Mouse (Mus musculus) activated CD4-positive, CD25-positive, alpha-beta regulatory T cell, adult 4 months (primary cell): Measurements from ENCODE around the gene Cpne9. TPM values are rescaled to one million over a fixed set of nuclear protein-coding genes. Genes with fewer than 3 reads are reported as not detected.

Experiments
- ATAC-seq: one replicate; pipeline ENCODE4 v1.8.0; 2017
- polyA plus RNA-seq, 2 experiments: library from polyadenylated mRNA; unstranded; fragments of 100-300 nt; shearing (Covaris generic); gene quantifications; one replicate each; pipeline ENCODE4 v1.2.1; 2017

The Cpne9 gene
- under 1 TPM; 0.08 to 0.20 TPM for polyA plus RNA-seq

GRCm38 (mm10) chr6:113282101-113282802, at the start of gene Cpne9:
Gene Cpne9, plus strand, starts transcription at chr6:113282307.
- ATAC-seq, result no peak

DNA sequence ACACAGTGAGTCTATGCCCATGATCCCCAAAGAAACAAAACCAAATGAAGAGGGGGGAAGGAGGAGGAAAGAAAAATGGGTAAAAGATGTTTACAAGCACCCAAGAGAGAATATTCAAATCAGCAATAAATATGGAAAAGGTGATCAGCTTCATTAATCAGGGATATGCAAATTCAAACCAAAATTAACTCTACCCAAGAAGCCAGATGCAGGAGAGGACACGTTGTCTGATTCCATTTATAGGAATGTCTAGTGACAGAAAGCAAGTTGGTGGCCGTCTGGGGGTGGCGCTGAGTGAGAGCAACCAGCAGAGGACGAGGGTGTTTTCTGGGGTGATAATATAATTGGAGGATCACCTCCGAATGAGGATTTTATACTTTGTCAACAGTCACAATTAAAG, 47.0 kb upstream of the Cpne9 start:
- ATAC-seq, result no peak

DNA sequence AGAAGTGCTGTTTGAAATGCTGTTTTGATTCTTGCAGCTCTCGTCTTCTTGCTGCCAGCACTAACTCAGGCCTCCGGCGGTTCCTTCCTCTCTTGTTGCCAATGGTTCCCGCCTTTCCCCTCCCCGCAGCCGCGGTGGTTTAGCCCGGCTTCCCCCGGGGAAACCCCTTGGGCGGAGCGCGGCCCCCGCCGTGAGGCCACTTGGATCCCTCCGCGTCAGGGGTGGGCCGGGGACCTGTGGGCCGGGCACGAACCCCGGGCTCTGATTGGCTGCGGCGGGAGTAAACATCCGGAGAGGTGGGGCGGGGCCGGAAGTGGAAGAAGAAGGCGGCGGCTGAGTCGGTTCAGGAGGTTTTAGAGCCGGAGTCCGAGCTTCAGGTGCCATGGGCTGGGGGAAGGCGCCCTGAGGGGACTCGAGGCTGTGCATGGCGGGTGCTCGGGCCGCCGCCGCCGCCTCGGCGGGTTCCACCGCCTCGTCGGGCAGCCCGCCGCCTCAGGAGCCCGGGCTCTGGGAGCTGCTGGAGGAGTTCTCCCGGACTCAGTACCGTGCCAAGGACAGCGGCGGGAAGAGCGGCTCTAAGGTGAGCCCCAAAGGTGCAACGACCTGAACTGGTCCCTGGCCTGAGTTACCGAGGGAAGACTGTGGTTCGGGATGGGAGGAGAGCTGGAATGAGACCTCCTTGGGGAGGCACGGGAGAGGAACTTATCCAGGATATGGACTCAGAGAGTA, 44.4 kb upstream of the Cpne9 start, which contains the start of gene Mtmr14:
Gene Mtmr14, plus strand, starts transcription at position 302 of the 729 bp plus-strand sequence.
- peak; percentile 97 for ATAC-seq

DNA sequence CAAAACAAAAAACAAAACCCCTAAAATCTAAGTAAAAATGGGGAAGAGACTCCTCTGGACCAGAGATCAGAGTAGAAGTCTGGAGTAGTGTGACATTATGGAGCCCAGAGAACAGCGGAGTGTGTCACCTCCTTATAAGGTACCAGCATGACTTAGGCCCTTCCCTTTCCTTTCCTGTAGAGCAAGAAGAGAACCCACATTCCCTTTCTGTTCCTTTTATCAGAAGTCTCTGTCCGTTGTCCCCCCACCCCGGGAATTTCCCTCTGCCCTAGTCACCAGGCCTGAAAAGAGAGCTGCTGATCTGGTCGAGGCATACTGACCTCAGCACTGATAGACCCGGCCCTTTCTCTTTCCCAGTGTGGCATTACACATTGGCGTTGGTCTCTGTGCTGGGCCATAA, 43.7 kb upstream of the Cpne9 start:
- ATAC-seq, result peak; percentile 15

- no peak for ATAC-seq
Observed at GRCm38 (mm10) chr6:113242753-113243152, 39.4 kb upstream of the Cpne9 start.

- ATAC-seq, result no peak
Observed at GRCm38 (mm10) chr6:113245585-113245984, 36.5 kb upstream of the Cpne9 start.

DNA sequence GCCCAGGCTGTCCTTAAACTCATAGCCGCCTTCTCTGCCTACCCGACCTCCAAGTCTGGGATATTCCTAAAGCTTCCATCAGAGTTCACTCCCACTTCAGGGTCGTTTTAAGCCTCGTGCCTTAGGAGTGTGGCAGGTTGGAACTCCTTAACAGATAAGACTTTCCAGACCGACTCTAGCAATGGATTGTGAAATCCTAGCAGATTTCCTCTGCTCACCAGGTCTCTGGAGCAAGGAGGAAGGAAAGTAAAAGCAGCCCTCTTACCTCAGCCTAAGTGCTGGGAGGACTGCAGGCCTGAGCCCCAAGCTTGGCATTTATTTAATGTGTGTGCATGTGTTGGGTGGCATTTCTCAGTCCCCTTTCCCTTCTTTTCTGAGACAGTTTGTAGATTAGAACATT, 31.3 kb upstream of the Cpne9 start:
- ATAC-seq, result no peak

GRCm38 (mm10) chr6:113251921-113252320, 30.2 kb upstream of the Cpne9 start:
- no peak for ATAC-seq

DNA sequence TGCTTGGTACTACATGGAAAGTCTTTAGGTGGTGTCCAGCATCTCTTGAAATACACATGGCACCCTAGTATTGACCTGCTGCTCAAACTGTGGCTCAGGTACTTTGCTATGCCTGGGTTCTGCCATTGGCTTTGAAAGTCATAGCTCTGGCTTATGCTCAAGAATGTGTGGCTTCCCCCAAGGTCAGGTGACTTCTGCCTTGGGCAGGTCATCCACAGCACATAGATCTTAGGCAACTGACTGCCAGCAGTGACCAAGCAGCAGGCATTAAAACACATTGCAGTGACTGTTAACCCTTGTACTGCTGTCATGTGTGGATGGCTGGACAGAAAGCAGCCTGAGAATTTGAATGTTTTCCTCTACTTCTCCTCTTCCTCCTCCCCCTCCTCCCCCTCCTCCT, 27.2 kb upstream of the Cpne9 start:
- ATAC-seq, result no peak

- ATAC-seq, result no peak
Observed at GRCm38 (mm10) chr6:113261174-113261858, 20.8 kb upstream of the Cpne9 start.

DNA sequence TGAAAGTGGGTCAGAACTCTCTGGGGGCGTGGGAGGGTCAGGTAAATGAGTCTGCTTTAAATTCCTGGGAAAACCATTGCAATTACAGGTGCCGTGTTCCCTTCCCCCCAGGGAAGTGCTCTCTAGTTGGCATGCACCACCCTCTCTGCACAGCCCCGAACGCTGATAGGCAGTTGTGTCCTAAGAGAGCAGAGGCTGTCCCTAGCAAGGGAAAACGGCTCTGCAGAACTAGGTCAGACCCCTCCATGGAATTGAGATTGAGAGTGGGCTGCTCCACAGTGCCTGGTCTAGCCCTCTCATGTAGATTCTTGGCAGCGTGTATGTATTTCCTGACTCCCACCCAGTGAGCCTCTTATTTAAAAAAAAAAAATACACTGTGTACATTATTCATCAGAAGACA, 18.6 kb upstream of the Cpne9 start:
- no peak for ATAC-seq

DNA sequence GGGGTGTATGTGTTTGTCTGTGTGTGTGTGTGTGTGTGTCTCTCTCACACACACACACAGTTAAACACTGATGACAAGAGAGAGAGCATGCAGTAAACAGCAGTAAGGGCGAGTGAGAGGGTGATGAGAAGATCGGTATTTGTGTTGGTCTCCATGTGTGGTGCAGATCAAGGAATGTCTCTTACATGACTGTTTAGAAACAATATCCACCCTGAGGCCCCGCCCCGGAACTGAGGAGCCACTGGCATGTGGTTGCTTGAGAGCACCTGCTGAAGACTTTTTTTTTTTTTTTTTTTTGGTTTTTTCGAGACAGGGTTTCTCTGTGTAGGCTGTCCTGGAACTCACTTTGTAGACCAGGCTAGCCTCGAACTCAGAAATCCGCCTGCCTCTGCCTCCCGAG, 17.7 kb upstream of the Cpne9 start:
- no peak for ATAC-seq

DNA sequence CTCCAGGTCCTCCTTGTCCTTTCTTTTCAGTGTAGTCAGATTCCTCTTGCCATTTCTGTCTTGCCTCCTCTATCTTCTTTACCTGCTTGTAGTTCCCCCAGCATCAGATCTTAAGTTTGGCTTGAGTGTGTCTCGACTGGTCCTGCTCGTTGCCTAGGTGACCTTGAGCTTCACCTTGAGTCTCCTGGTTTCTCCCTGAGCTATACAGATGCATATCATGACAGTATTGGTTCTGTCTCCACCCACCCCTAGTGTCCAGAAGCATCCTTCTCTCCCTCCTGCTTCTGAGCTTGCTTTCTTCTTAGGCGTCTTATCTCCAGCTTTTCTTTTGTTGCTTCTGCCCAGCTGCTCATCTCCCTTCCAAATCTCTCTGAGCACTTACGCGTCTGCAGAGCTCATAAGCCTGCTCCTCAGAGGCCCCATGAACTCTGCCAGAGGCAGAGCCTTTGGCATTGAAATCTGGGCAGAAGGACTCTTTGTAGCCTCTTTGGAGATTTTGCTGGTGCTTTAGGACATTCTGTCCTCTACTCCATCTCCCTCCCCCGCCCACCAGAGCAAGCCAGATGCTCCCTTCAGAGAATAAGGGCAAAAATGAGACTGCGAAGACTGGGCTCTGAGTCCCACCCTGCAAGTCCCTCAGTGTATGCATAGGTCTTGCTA, 15.0 kb upstream of the Cpne9 start:
- ATAC-seq, result no peak

DNA sequence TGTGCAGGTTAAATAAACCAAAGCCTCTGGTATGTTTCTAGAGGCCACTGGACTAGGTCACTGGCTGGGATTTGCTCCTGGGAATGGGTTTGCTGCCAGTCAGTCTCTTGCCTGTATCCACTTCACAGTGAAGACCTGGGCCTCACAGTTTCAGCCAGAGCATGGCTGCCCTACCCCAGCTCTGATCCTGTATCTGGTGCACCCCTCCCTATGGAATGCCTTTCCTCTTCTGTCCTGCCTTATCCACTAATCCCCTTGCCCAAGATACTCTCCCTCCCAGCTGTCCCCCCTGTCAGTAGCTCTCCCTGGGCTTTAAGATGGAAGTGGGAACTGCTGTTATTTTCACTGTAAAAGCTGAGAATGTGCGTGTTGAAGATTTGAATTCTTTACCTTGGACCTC, 14.1 kb upstream of the Cpne9 start:
- ATAC-seq, result no peak

DNA sequence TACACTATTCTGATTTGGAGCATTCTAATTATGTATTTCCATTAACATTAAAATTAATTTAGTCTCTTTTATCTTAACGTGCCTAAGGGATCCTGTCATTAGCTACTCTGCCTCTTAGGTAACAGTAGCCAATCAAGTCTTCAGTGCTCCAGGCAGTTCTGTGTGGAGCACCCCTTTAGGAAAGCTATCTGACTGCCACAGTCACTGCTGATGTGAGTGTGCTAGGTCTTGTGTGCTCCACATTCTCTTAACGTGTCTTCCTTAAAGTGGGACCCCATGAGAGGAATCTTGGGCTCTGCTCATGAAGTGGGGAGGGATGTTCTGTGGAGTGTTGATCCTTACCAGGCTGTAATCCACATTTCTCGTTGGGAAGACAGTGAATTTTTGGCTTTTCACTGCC, 9.7 kb upstream of the Cpne9 start:
- ATAC-seq, result no peak

GRCm38 (mm10) chr6:113276846-113277245, 5.3 kb upstream of the Cpne9 start:
- no peak for ATAC-seq

- ATAC-seq, result no peak
Observed at GRCm38 (mm10) chr6:113281676-113282075, 431 bp upstream of the Cpne9 start.

- ATAC-seq, result no peak
Observed at GRCm38 (mm10) chr6:113282969-113283368, 862 bp downstream of the Cpne9 start.

DNA sequence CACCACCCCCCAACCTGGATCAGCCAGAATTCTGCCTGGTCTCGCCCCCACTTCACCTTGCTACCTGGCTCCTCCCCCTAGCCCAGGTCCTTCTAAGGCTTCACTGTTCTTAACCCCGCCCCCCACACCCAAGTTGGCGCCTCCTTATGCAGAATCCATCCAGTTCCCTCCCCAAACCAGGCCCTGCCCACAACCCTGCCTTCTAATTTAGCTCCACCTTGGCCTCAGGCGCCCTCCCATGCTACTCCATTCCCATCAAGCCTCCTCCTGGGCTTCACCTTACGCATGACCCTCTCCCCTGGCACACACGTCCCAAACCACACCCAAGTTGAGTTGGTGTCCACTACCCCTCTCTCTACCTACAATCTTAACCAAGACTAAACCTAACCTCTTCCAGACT, 1.4 kb downstream of the Cpne9 start:
- ATAC-seq, result no peak

GRCm38 (mm10) chr6:113284931-113285330, 2.8 kb downstream of the Cpne9 start:
- no peak for ATAC-seq

DNA sequence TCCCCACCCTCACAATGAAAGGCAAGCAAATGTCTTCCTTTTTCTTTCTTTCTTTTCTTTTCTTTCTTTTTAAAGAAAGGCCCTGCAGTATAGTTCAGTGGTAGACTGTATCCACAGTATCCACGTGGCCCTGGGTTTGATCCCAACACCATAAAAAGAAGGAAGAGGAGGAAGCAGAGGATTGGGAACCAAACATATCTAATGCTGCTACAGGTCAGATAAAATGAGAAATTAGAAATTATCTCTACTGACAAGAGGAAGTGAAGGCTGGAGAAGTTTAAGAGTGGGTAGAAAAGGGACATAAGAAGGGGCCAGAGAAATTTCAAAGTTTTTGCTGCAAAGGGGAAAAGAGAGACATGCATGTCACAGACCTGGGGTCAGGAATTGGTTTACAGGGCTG, 4.2 kb downstream of the Cpne9 start:
- no peak for ATAC-seq

DNA sequence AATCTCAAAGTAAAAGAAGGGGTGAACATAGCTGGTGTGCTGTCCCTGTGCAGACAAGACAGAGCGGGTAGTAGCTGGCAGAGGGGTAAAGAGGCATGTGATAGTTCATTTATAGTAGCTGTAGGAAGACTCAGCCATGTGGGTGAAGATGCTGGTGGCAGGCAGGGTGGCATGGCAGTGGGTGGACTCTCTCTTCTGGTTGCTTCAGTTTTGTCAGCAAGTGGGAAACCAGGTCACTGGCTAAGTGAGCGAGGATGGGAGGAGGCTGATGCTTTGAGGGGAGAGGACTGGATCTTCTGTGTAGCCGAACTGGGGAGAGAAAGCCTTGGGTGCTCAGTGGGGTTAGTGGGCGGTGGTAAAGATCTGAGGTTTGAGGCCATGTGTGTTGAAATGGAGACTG, 5.1 kb downstream of the Cpne9 start:
- ATAC-seq, result no peak

DNA sequence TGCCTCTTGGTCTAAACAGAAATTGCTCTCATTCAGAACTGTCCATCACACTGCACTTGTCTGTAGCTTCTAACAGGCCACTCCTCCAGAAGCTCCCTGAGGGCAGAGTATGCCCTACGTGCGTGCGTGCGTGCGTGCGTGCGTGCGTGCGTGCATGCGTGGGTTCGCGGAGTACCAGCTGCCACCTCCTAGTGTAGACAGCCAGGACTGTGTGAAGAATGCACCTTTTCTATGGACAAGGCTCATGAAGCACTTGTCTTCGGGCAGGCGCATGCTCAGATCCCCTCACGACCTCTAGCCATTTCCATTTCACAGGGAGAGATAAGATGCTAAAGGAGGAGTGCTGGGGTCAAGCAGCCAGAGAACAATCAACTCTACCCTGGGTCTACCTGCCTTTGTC, 7.2 kb downstream of the Cpne9 start:
- ATAC-seq, result no peak
